Mouse (Mus musculus) B cell, adult (primary cell): ENCODE results near the gene Poc1b. TPM values are rescaled to one million over a fixed set of nuclear protein-coding genes. Genes with fewer than 3 reads are reported as not detected.

Experiments used
- total RNA-seq: library from RNA; stranded (reverse); gene quantifications from 4 replicates; pipeline ENCODE4 v1.2.4, GENCODE M21; 2023; ENCODE audit not compliant: inconsistent age

Poc1b gene
- 17.4 to 20.7 TPM (median 18.7 TPM) in 4 replicates for total RNA-seq

GRCm38 (mm10) chr10:99106703-99107631, at the start of gene Poc1b:
Gene Poc1b, plus strand, starts transcription at chr10:99107036.

GRCm38 (mm10) chr10:99107964-99108363, 1.1 kb downstream of the Poc1b start, which contains the start of gene Galnt4:
Gene Galnt4, plus strand, starts transcription at chr10:99108159.

GRCm38 (mm10) chr10:99126225-99126624, 19.4 kb downstream of the Poc1b start, which contains the start of gene Phxr2:
Gene Phxr2, minus strand, starts transcription at chr10:99126325.

Other genes starting within 250 kb of the Poc1b start
- 122 to 142 TPM (median 132 TPM) in 4 replicates for gene Atp2b1, start 192.6 kb upstream of the Poc1b start, total RNA-seq
- gene Galnt4, start 1.1 kb downstream of the Poc1b start, total RNA-seq, result 11.3 to 13.6 TPM (median 12.9 TPM) in 4 replicates
- 0.75 TPM in 1 of 4 replicates, not detected in the others for gene Phxr2, start 19.3 kb downstream of the Poc1b start, total RNA-seq
- gene Dusp6, start 156.2 kb downstream of the Poc1b start, total RNA-seq, result 174 to 232 TPM (median 195 TPM) in 4 replicates